Mouse (Mus musculus) MEL-GATA-1-ER (cell line): ENCODE results near the gene Ucp3.

Experiments used
- DNase-seq: peaks from one replicate; pipeline ENCODE4 v3.0.0-alpha.2; 2012; ENCODE audit warnings: low read depth; ENCODE audit errors: extremely low read depth

Gene Ucp3

DNA sequence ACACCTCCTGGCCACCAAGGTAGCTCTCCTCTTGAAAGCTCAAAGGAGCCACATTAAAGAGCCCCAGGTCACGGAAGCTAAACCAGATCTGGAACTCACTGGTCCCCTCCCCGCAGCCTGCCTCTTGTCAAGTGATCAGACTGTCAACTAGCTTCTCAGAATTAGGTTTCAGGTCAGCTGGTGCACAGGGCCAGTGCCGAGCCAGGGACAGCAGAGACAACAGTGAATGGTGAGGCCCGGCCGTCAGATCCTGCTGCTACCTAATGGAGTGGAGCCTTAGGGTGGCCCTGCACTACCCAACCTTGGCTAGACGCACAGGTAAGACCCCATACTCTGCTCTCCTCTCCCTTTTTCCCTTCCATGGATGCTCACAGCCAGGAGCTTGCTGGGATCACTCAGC lies at the start of gene Ucp3:
Ucp3 (plus strand) TSS at position 214 of the 400 bp plus-strand sequence.
- no peak for DNase-seq

GRCm38 (mm10) chr7:100425795-100426194 lies 47.0 kb upstream of the Ucp3 start:
- DNase-seq, result no peak

DNA sequence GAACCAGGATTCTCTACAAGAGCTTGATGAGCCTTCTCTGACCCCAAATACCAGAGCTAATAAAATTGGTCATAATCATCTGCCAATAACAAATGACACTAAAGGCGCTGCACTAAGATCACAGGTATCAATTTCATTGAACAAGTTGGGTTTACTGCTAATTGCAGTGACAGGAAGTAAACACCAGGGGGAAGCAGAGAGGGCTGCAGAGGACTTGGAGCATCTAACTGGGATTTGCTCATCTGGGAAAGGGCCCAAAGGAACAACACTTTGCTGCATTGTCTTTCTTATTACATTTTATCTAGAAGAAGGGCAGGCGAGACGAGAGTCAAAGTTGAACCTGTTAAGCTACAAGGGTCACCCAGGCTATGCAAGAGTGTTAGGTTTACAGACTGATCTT lies 43.7 kb upstream of the Ucp3 start:
- DNase-seq, result peak; percentile 26

- DNase-seq, result no peak
Observed at GRCm38 (mm10) chr7:100429911-100430310, 42.9 kb upstream of the Ucp3 start.

GRCm38 (mm10) chr7:100431103-100431502 lies 41.7 kb upstream of the Ucp3 start:
- DNase-seq, result no peak

- no peak for DNase-seq
Observed at GRCm38 (mm10) chr7:100433295-100433694, 39.5 kb upstream of the Ucp3 start.

GRCm38 (mm10) chr7:100443728-100444127 lies 29.1 kb upstream of the Ucp3 start:
- DNase-seq, result no peak

DNA sequence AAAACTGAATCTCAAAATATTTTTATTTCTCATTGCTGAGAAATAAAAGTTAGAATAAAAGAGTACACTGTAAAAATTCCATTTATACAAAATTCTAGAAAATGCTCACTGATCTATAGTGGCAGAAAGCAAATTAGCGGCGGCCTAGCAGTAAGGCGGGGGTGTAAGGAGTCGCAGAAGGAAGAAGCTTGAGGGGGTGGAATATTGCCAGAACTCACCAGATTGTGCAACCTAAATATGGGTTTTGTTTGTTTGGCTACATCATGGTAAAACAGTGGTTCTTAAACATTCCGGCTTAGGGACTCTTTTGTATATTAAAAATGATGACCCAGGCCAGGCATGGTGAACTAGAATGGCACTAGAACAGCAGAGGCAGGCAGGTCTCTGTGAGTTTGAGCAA lies 26.5 kb upstream of the Ucp3 start:
- DNase-seq, result no peak

- no peak for DNase-seq
Observed at GRCm38 (mm10) chr7:100448530-100448929, 24.3 kb upstream of the Ucp3 start.

DNA sequence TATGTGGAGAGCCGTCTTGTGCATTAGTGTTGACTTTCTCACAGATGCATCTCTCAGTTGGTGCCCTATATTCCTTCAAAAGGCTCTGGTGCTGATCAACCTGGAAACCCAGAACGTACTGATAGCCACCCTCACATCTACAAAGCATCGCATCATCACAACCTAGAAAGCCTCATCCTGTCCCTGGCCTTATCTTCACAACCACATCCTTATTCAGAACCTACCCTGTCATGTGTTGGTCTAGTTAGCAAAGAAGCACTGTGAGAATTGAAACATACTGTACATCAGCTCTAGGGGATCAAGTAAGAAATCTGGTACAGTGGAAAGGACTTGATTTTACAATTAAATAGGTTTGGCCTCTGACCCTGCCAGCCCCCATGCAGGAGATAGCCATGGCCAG lies 23.8 kb upstream of the Ucp3 start:
- DNase-seq, result peak; percentile 52

- no peak for DNase-seq
Observed at GRCm38 (mm10) chr7:100458153-100458552, 14.6 kb upstream of the Ucp3 start.

DNA sequence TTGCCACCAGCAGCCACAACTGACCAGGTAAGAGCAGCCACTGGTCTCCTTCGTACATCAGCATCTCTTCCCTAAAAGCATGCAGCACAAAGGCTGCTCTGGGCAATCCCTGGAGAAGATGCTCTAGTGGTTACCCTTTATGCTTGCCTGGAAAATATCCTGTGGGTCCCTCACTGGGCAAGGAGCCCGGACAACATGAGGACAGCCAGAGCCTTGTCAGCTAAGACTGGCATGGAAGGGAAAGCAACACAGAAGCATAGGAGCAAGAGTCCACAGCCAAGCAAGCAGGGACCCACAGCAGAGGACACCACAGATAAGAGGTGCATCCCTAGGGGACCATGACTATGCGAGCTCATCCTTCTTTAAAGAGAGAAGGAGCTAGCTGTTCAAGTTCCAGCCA lies 12.9 kb upstream of the Ucp3 start:
- DNase-seq, result no peak

DNA sequence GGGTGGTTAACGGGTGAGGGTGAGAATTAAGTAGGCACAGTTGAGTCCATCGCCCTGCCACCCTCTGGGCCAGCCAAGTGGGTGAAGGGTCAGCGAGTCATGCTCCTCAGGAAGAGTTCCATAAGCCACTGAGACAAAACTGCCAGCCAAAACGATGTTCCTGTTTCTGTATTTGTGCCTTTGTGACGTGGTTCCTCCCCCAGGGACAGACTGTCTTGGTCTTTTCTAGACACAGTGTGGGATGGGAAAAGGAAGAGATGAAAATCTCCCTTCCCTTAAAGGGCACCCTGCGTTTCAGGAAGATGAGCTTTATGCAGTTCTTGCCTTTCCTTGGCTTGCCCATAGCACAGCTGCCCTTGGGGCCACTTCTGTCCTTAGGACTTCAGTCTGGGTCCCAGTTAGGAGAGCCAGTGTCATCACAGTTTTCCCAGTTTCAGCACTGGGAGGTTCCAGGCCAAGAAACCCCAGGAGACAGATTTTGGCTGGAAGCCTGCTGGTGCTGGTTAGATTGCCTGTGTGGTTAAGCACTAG lies 11.1 kb upstream of the Ucp3 start:
- no peak for DNase-seq

GRCm38 (mm10) chr7:100463194-100463593 lies 9.6 kb upstream of the Ucp3 start:
- DNase-seq, result peak; percentile 68

DNA sequence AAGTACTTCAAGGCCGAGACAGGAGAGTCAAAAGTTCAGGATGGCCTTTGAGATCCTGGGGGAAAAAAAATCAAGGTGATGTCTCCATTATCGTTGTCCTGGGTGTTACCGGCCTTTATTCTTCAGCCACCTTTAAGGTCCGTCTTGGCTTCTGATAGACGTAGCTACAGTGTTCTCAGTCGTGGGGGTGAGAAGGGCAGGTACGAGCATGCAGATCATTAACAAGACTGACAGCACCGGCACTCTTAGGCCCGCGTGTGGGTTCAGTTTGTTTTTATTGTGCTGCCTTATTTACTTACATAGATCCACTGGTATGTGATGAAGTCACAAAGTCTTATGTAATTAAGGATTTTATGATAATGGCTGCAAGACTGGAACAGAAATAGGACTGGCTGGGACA lies 9.0 kb upstream of the Ucp3 start:
- DNase-seq, result no peak

GRCm38 (mm10) chr7:100464248-100464647 lies 8.5 kb upstream of the Ucp3 start:
- DNase-seq, result no peak

GRCm38 (mm10) chr7:100465248-100465647 lies 7.5 kb upstream of the Ucp3 start:
- DNase-seq, result no peak

DNA sequence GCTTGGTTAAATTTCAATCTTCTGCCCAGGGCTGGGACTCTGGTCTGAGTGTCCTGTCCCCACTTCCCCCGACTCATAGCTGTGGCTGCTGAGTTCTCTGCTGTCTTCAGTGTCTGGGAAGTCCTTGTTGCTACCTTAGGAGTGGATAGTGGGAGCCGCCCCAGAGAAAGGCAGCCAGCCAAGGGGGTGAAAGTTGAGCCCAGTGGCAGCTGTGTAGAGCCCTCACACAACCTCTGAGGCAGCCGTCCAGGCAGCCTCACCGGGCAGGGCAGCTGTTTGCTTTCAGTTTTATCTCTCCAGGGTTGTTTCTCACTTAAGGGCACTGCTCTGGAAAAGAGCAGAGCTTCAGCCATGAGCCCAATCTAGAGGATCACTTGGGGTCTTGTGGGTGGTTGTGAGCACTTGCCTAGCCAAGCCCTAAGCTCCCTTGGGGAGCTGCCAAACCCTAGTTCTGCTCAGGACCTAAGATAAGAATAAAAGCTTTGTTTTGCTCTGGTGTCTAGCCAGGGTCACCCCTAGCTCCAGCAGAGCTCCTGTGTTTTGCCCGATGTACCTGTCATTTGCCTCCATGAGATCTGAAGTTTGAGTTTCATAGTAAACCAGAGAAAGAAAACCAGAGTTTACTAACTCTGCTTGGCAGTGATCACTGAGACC lies 7.0 kb upstream of the Ucp3 start:
- no peak for DNase-seq

DNA sequence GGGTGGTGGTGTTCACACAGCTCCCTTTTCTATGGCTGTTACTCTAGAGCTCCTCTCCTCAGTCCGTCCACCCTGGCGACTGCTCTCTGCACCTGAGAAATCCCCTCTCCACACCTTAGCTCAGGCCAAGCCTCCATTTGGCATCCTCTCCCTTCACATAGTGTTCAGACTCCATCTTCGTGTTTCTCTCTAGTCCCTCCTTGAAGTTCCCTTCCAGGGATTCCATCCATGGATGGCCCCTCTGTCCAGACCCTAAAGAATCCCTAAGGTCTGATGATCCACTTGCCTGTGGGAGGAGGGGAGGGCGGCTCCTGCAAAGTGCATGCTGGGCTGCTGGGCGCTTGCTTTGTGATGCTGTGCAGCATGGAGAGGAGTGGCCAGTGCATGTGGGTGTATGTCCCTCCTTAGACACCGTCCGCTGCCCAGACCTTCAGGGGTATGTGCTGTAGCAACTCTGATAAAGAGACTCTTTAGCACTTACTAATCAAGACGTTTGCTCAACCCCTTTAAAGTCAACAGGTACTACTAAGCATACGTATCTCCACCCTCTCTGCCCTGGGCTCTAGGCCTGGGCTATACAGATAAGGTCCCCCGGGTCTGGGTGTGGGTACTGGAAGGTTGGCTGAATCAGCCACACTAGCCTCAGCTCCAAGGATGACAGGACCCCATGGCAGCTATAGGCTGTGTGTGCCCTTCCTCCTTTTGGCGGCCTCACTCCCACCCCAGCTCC lies 5.8 kb upstream of the Ucp3 start:
- peak; percentile 87 for DNase-seq

- no peak for DNase-seq
Observed at GRCm38 (mm10) chr7:100468761-100469160, 4.0 kb upstream of the Ucp3 start.

GRCm38 (mm10) chr7:100469502-100469901 lies 3.3 kb upstream of the Ucp3 start:
- DNase-seq, result no peak

GRCm38 (mm10) chr7:100470796-100471406 lies 1.9 kb upstream of the Ucp3 start:
- no peak for DNase-seq
